Mouse (Mus musculus) heart, postnatal 14 days (tissue): ENCODE data around the gene Cdc37l1. TPM values are rescaled to one million over a fixed set of nuclear protein-coding genes. Genes with fewer than 3 reads are reported as not detected.
"Not testable (repeated sequence)": the region's sequence is repeated elsewhere in the genome, so short reads cannot be mapped to it uniquely, and the experiment has no call there.

Source experiments
- DNase-seq, 2 experiments: peaks; one replicate each; pipeline ENCODE4 v3.0.0; 2021 to 2022
- intact Hi-C: fragments of 180-260 bp; cut with DNase I; formaldehyde crosslinking; loops from one replicate; pipeline ENCODE4 v1.15.1; 2025
- total RNA-seq, 2 experiments: library from RNA; stranded (reverse); gene quantifications; 2 replicates each; pipeline ENCODE4 v1.2.3; 2021

Gene Cdc37l1
- total RNA-seq, 2 experiments from 2014 or later, result 67.5 to 74.0 TPM

GRCm38 (mm10) chr19:28997976-28998630, 8.0 kb downstream of the Cdc37l1 start:
- intact Hi-C loops, result no loop called here
- DNase-seq, result no peak

GRCm38 (mm10) chr19:29000321-29000720, 10.2 kb downstream of the Cdc37l1 start:
- intact Hi-C loops, DNase-seq: not testable (repeated sequence)

- DNase-seq, result no peak
- intact Hi-C loops, result no loop called here
Measured at GRCm38 (mm10) chr19:29008069-29008706, 18.0 kb downstream of the Cdc37l1 start.

- DNase-seq, result no peak
- intact Hi-C loops, result no loop called here
Measured at GRCm38 (mm10) chr19:29009046-29009445, 18.9 kb downstream of the Cdc37l1 start.

- intact Hi-C loops, result no loop called here
- DNase-seq, result no peak
Measured at GRCm38 (mm10) chr19:29011355-29011990, 21.3 kb downstream of the Cdc37l1 start.

GRCm38 (mm10) chr19:29014466-29015055, 24.4 kb downstream of the Cdc37l1 start:
- no peak for DNase-seq
- intact Hi-C loops, result no loop called here

GRCm38 (mm10) chr19:29015410-29016203, 25.5 kb downstream of the Cdc37l1 start:
- intact Hi-C loops, result no loop called here
- no peak for DNase-seq

- intact Hi-C loops, result no loop called here
- no peak for DNase-seq
Measured at GRCm38 (mm10) chr19:29016204-29016765, 26.1 kb downstream of the Cdc37l1 start.

- DNase-seq, result no peak
- intact Hi-C loops, result no loop called here
Measured at GRCm38 (mm10) chr19:29016786-29017185, 26.6 kb downstream of the Cdc37l1 start.

GRCm38 (mm10) chr19:29019647-29020046, 29.5 kb downstream of the Cdc37l1 start:
- intact Hi-C loops, result no loop called here

GRCm38 (mm10) chr19:29021754-29022345, 31.7 kb downstream of the Cdc37l1 start:
- intact Hi-C loops, result no loop called here
- no peak for DNase-seq

More at GRCm38 (mm10) chr19:29019647-29020046, 29.5 kb downstream of the Cdc37l1 start:
- no peak for DNase-seq

- intact Hi-C loops, result loop anchor here (2.0 kb wide), 1 partner anchor 34 kb away; the partner anchor contains the start of gene Cdc37l1
- peak; percentile 39 to 58 for DNase-seq
Measured at GRCm38 (mm10) chr19:29024391-29024947, 34.3 kb downstream of the Cdc37l1 start.

GRCm38 (mm10) chr19:29031788-29032187, 41.6 kb downstream of the Cdc37l1 start:
- intact Hi-C loops, result no loop called here
- no peak for DNase-seq

GRCm38 (mm10) chr19:29032662-29033061, 42.5 kb downstream of the Cdc37l1 start:
- intact Hi-C loops, result no loop called here

GRCm38 (mm10) chr19:29037026-29037425, 46.9 kb downstream of the Cdc37l1 start:
- DNase-seq, result no peak

More at GRCm38 (mm10) chr19:29032662-29033061, 42.5 kb downstream of the Cdc37l1 start:
- no peak for DNase-seq

GRCm38 (mm10) chr19:29037541-29037940, 47.4 kb downstream of the Cdc37l1 start:
- intact Hi-C loops, result no loop called here
- no peak for DNase-seq

More at GRCm38 (mm10) chr19:29037026-29037425, 46.9 kb downstream of the Cdc37l1 start:
- intact Hi-C loops, result no loop called here

GRCm38 (mm10) chr19:29039334-29039733, 49.2 kb downstream of the Cdc37l1 start:
- no peak for DNase-seq
- intact Hi-C loops, result no loop called here

- intact Hi-C loops, result no loop called here
- DNase-seq, result no peak
Measured at GRCm38 (mm10) chr19:29040206-29040605, 50.1 kb downstream of the Cdc37l1 start.

- intact Hi-C loops, result no loop called here
- DNase-seq, result no peak
Measured at GRCm38 (mm10) chr19:29042143-29042542, 52.0 kb downstream of the Cdc37l1 start.
